Mouse (Mus musculus) heart, embryonic 12.5 days (tissue): ENCODE measurements around the gene Comtd1. TPM values are rescaled to one million over a fixed set of nuclear protein-coding genes. Genes with fewer than 3 reads are reported as not detected.

Experiments
- ATAC-seq: fragments of 200-750 bp; cut with Nextera tagmentation; 2 replicates; pipeline ENCODE4 v1.8.0; 2017; ENCODE audit warnings: moderate TSS enrichment, moderate library complexity; ENCODE audit not compliant: insufficient number of reproducible peaks, low FRiP score
- H3K27ac ChIP-seq: fragments of 300-500 bp; sonication (generic); 2 replicates; pipeline ENCODE4 v1.5.1; 2016; ENCODE audit warnings: mild to moderate bottlenecking, moderate library complexity; ENCODE audit not compliant: poor library complexity, severe bottlenecking
- H3K27me3 ChIP-seq: fragments of 300-500 bp; sonication (generic); replicated peaks from 2 replicates; pipeline ENCODE4 v1.6.1; 2016; ENCODE audit warnings: mild to moderate bottlenecking, moderate library complexity
- H3K36me3 ChIP-seq: fragments of 300-500 bp; sonication (generic); 2 replicates; pipeline ENCODE4 v1.6.1; 2016; ENCODE audit warnings: mild to moderate bottlenecking, moderate library complexity
- H3K4me1 ChIP-seq: fragments of 300-500 bp; sonication (generic); replicated peaks from 2 replicates; pipeline ENCODE4 v1.6.1; 2016; ENCODE audit warnings: mild to moderate bottlenecking
- H3K4me2 ChIP-seq: fragments of 300-500 bp; sonication (generic); 2 replicates; pipeline ENCODE4 v1.6.1; 2016; ENCODE audit warnings: mild to moderate bottlenecking, moderate library complexity
- H3K4me3 ChIP-seq: fragments of 300-500 bp; sonication (generic); 2 replicates; pipeline ENCODE4 v1.5.1; 2016; ENCODE audit warnings: mild to moderate bottlenecking
- H3K9ac ChIP-seq: fragments of 300-500 bp; sonication (generic); 2 replicates; pipeline ENCODE4 v1.6.1; 2016; ENCODE audit warnings: mild to moderate bottlenecking, moderate library complexity
- H3K9me3 ChIP-seq: fragments of 300-500 bp; sonication (generic); replicated peaks from 2 replicates; pipeline ENCODE4 v1.6.1; 2016; ENCODE audit warnings: mild to moderate bottlenecking, moderate library complexity
- WGBS: fragments of 180-500 bp; shearing (Covaris S2); methylation state at CpG from one replicate; pipeline ENCODE4 v1.1.7; 2016; 5-methylcytosine and 5-hydroxymethylcytosine counted together
- polyA plus RNA-seq: library from polyadenylated mRNA; unstranded; fragments of >200 nt; fragmentation: Nextera tagmentation; extraction: Ambion mirVana; gene quantifications from 2 replicates; pipeline ENCODE4 v1.2.1, GENCODE M21; 2016

The Comtd1 gene
- polyA plus RNA-seq, 1 experiment from 2014 or later: 43.5 TPM

- Histone ChIP-seq H3K4me1 (peaks cover 62% of the 10 kb centered on the region), H3K4me3 (no peak overlapping the region), H3K4me2 (no peak overlapping the region), H3K9ac (no peak overlapping the region), H3K27ac (no peak overlapping the region), H3K9me3 (no peaks in the 10 kb centered on the region), H3K27me3 (no peaks in the 10 kb centered on the region), H3K36me3 (no peaks in the 10 kb centered on the region)
- WGBS: 74% methylated on average over 16 of the region's 16 CpGs
- no peak for ATAC-seq
These were observed 3.4 kb upstream of the Comtd1 start for GRCm38 (mm10) chr14:21851996-21852791.

- Histone ChIP-seq H3K4me3 (no peak overlapping the region), H3K9ac (no peak overlapping the region), H3K27ac (no peak overlapping the region; the same call in 1 of the 2 replicates), H3K9me3 (no peaks in the 10 kb centered on the region), H3K4me2 (no peak overlapping the region), H3K36me3 (peaks cover 14% of the 10 kb centered on the region), H3K4me1 (peaks cover 70% of the 10 kb centered on the region), H3K27me3 (no peaks in the 10 kb centered on the region)
- 40% methylated on average over 24 of the region's 24 CpGs for WGBS
- ATAC-seq: peak; percentile 34; the same call in 1 of the 2 replicates
These were observed 1.8 kb upstream of the Comtd1 start for GRCm38 (mm10) chr14:21850419-21851127.

GRCm38 (mm10) chr14:21849524-21850418 lies 994 bp upstream of the Comtd1 start:
- H3K4me1 ChIP-seq: peaks cover 67% of the 10 kb centered on the region
- H3K4me2 ChIP-seq: peak overlapping the region; percentile 26; the same call in 1 of the 2 replicates
- peak overlapping the region; percentile 65 for H3K27ac ChIP-seq
- ATAC-seq: no peak
- H3K4me3 ChIP-seq: no peak overlapping the region
- H3K27me3 ChIP-seq: no peaks in the 10 kb centered on the region
- H3K36me3 ChIP-seq: peaks cover 22% of the 10 kb centered on the region
- no peak overlapping the region for H3K9ac ChIP-seq
- no peaks in the 10 kb centered on the region for H3K9me3 ChIP-seq
- whole genome bisulfite sequencing: 69% methylated on average over 13 of the region's 13 CpGs

- ATAC-seq: peak; percentile 34
- Histone ChIP-seq H3K27ac (peak overlapping the region; percentile 74), H3K27me3 (no peaks in the 10 kb centered on the region), H3K4me3 (peak overlapping the region; percentile 73), H3K4me1 (peaks cover 65% of the 10 kb centered on the region), H3K9me3 (no peaks in the 10 kb centered on the region), H3K9ac (peak overlapping the region; percentile 85), H3K36me3 (peaks cover 42% of the 10 kb centered on the region), H3K4me2 (peak overlapping the region; percentile 98)
- WGBS: under 1% methylated on average over 50 of the region's 50 CpGs
These were observed 1.2 kb downstream of the Comtd1 start for GRCm38 (mm10) chr14:21847381-21848165.

GRCm38 (mm10) chr14:21846827-21847380 lies 1.9 kb downstream of the Comtd1 start:
- H3K9me3 ChIP-seq: no peaks in the 10 kb centered on the region
- H3K4me2 ChIP-seq: peak overlapping the region; percentile 98
- H3K36me3 ChIP-seq: peaks cover 49% of the 10 kb centered on the region
- H3K9ac ChIP-seq: peak overlapping the region; percentile 85
- peaks cover 68% of the 10 kb centered on the region for H3K4me1 ChIP-seq
- no peaks in the 10 kb centered on the region for H3K27me3 ChIP-seq
- ATAC-seq: no peak
- peak overlapping the region; percentile 74; the same call in 1 of the 2 replicates for H3K27ac ChIP-seq
- WGBS: 11% methylated on average over 10 of the region's 10 CpGs
- H3K4me3 ChIP-seq: peak overlapping the region; percentile 73

- peaks cover 85% of the 10 kb centered on the region for H3K36me3 ChIP-seq
- ATAC-seq: no peak
- H3K4me2 ChIP-seq: no peak overlapping the region
- H3K4me3 ChIP-seq: no peak overlapping the region
- H3K27ac ChIP-seq: peak overlapping the region; percentile 60
- peak overlapping the region; percentile 44 for H3K9ac ChIP-seq
- no peaks in the 10 kb centered on the region for H3K9me3 ChIP-seq
- H3K27me3 ChIP-seq: no peaks in the 10 kb centered on the region
- WGBS: 21% methylated on average over 6 of the region's 6 CpGs
- H3K4me1 ChIP-seq: peaks cover 58% of the 10 kb centered on the region
These were observed 5.5 kb downstream of the Comtd1 start for GRCm38 (mm10) chr14:21843263-21843662.

GRCm38 (mm10) chr14:21841819-21842592 lies 6.8 kb downstream of the Comtd1 start:
- WGBS: 61% methylated on average over 5 of the region's 5 CpGs
- Histone ChIP-seq H3K36me3 (peaks cover 97% of the 10 kb centered on the region), H3K9me3 (no peaks in the 10 kb centered on the region), H3K27me3 (no peaks in the 10 kb centered on the region), H3K4me1 (peaks cover 56% of the 10 kb centered on the region), H3K27ac (peak overlapping the region; percentile 60), H3K4me3 (no peak overlapping the region), H3K9ac (no peak overlapping the region), H3K4me2 (no peak overlapping the region)
- no peak for ATAC-seq

- H3K36me3 ChIP-seq: peaks cover 91% of the 10 kb centered on the region
- H3K4me2 ChIP-seq: no peak overlapping the region
- H3K9ac ChIP-seq: no peak overlapping the region
- H3K4me1 ChIP-seq: peaks cover 52% of the 10 kb centered on the region
- H3K9me3 ChIP-seq: no peaks in the 10 kb centered on the region
- 46% methylated on average over 8 of the region's 8 CpGs for WGBS
- no peak overlapping the region for H3K4me3 ChIP-seq
- ATAC-seq: no peak
- H3K27me3 ChIP-seq: no peaks in the 10 kb centered on the region
- H3K27ac ChIP-seq: peak overlapping the region; percentile 33; the same call in 1 of the 2 replicates
These were observed 10.3 kb downstream of the Comtd1 start for GRCm38 (mm10) chr14:21838336-21839017.

- Histone ChIP-seq H3K27ac (peak overlapping the region; percentile 95), H3K4me3 (peak overlapping the region; percentile 94), H3K9me3 (no peaks in the 10 kb centered on the region), H3K9ac (peak overlapping the region; percentile 94), H3K4me2 (peak overlapping the region; percentile 96), H3K27me3 (no peaks in the 10 kb centered on the region), H3K4me1 (peaks cover 44% of the 10 kb centered on the region), H3K36me3 (peaks cover 34% of the 10 kb centered on the region)
- WGBS: under 1% methylated on average over 28 of the region's 28 CpGs
- ATAC-seq: no peak
These were observed 16.9 kb downstream of the Comtd1 start for GRCm38 (mm10) chr14:21831830-21832403.
